ENCODE assay signal across 8 mouse cellular contexts in genomic region chr9:4795544-4796288, GRCm38 (mm10). TPM values are rescaled to one million over a fixed set of nuclear protein-coding genes. Genes with fewer than 3 reads are reported as not detected.
DNase-seq lines count a peak whose midpoint lies in the region; ATAC-seq and TF ChIP-seq lines count a peak whose summit lies in the region.
"Had no signal": no experiment of that assay in that cellular context is flagged by ENCODE, and none has a peak within 500 bp of the region (broad histone marks: within the 10 kb centered on the region; RNA-seq: fewer than 3 reads in every experiment).

Gene Gria4, minus strand, starts transcription at chr9:4796234.

- H3K4me2 ChIP-seq in hindbrain, embryonic 15.5 days = peak within 1 kb of the TSS; percentile 81
- H3K4me2 ChIP-seq in neural tube, embryonic 14.5 days (ENCODE audit: low read depth, low read length) = peak within 1 kb of the TSS; percentile 41

- under 1% methylated on average over 46 of the region's 46 CpGs for WGBS in hindbrain, embryonic 15.5 days
- WGBS in neural tube, embryonic 14.5 days = under 1% methylated on average over 46 of the region's 46 CpGs

- no peak within 1 kb of the TSS for H3K27ac ChIP-seq in ES-E14 (ENCODE audit: insufficient read depth, low read depth, low read length, poor library complexity, severe bottlenecking)
- no peak within 1 kb of the TSS for H3K27ac ChIP-seq in embryonic fibroblast, embryonic 13.5 days (ENCODE audit: insufficient read depth, low read length)
- peak within 1 kb of the TSS; percentile 99 for H3K27ac ChIP-seq in hindbrain, embryonic 15.5 days (replicated peaks)
- H3K27ac ChIP-seq in neural tube, embryonic 14.5 days (ENCODE audit: low read depth, low read length) = peak within 1 kb of the TSS; percentile 80

- intact Hi-C loops in left cerebral cortex, postnatal 14 days (cut with DNase I) = loop anchor here (10.0 kb wide), 1 partner anchor 261 kb away; no protein-coding TSS in a partner anchor

- no peaks in the 10 kb centered on the region for H3K36me3 ChIP-seq in ES-E14 (ENCODE audit: control insufficient read depth, insufficient read depth, low read length, poor library complexity, severe bottlenecking)
- no peaks in the 10 kb centered on the region for H3K36me3 ChIP-seq in hindbrain, embryonic 15.5 days
- no peaks in the 10 kb centered on the region for H3K36me3 ChIP-seq in neural tube, embryonic 14.5 days (ENCODE audit: control insufficient read depth, insufficient read depth, low read length)

- no peaks in the 10 kb centered on the region for H3K27me3 ChIP-seq in hindbrain, embryonic 15.5 days
- H3K27me3 ChIP-seq in neural tube, embryonic 14.5 days (ENCODE audit: control insufficient read depth, insufficient read depth, low read length) = no peaks in the 10 kb centered on the region

- H3K4me1 ChIP-seq in ES-E14 (ENCODE audit: control insufficient read depth in 2 of 2, insufficient read depth in 2 of 2, low read length in 2 of 2, poor library complexity in 1 of 2) = no peaks in the 10 kb centered on the region
- no peaks in the 10 kb centered on the region for H3K4me1 ChIP-seq in embryonic fibroblast, embryonic 13.5 days (ENCODE audit: control insufficient read depth, insufficient read depth, low read length)
- H3K4me1 ChIP-seq in hindbrain, embryonic 15.5 days (replicated peaks) = peaks cover 6% of the 10 kb centered on the region; the same call in 1 of the 2 replicates
- no peaks in the 10 kb centered on the region for H3K4me1 ChIP-seq in neural tube, embryonic 14.5 days (ENCODE audit: control insufficient read depth, insufficient read depth, low read length)

- in situ Hi-C loops in ES-E14 (cut with MboI; ENCODE audit: low sequenced_read_pairs in 2 of 2, unreplicated experiment in 2 of 2) = no loop called here

- H3K9me3 ChIP-seq in ES-E14 (ENCODE audit: control insufficient read depth, insufficient read depth, low read depth, low read length) = no peaks in the 10 kb centered on the region
- no peaks in the 10 kb centered on the region for H3K9me3 ChIP-seq in hindbrain, embryonic 15.5 days
- no peaks in the 10 kb centered on the region for H3K9me3 ChIP-seq in neural tube, embryonic 14.5 days (ENCODE audit: control insufficient read depth, low read length)

- H3K4me3 ChIP-seq in ES-E14 (ENCODE audit: insufficient read depth in 1 of 2, low read depth in 1 of 2, low read length in 2 of 2, poor library complexity in 1 of 2, severe bottlenecking in 1 of 2) = peak within 1 kb of the TSS; percentile 57 to 63
- peak within 1 kb of the TSS; percentile 48 for H3K4me3 ChIP-seq in embryonic fibroblast, embryonic 13.5 days (ENCODE audit: insufficient read depth, low read length)
- peak within 1 kb of the TSS; percentile 94 for H3K4me3 ChIP-seq in hindbrain, embryonic 15.5 days
- peak within 1 kb of the TSS; percentile 46 for H3K4me3 ChIP-seq in neural tube, embryonic 14.5 days (ENCODE audit: low read depth, low read length)

- no peak for TF ChIP-seq POLR2A in embryonic fibroblast, embryonic 13.5 days (IDR thresholded peaks at IDR 0.05; ENCODE audit: low read depth, low read length)

- no peak for TF ChIP-seq CTCF in embryonic fibroblast, embryonic 13.5 days (IDR thresholded peaks at IDR 0.05; ENCODE audit: borderline replicate concordance, insufficient read depth, low read length)

- peak; percentile 94 for ATAC-seq in hindbrain, embryonic 15.5 days (ENCODE audit: low FRiP score, low read depth)
- ATAC-seq in neural tube, embryonic 14.5 days (ENCODE audit: low read depth) = peak; percentile 97
- no peak for ATAC-seq in monocyte, adult 5-6 weeks (replicated peaks; ENCODE audit: insufficient number of reproducible peaks, low FRiP score, low TSS enrichment, poor library complexity, severe bottlenecking)

- H3K9ac ChIP-seq in ES-E14 (ENCODE audit: insufficient read depth, low read depth, low read length, poor library complexity, severe bottlenecking) = peak within 1 kb of the TSS; percentile 62
- peak within 1 kb of the TSS; percentile 95 for H3K9ac ChIP-seq in hindbrain, embryonic 15.5 days
- H3K9ac ChIP-seq in neural tube, embryonic 14.5 days (replicated peaks; ENCODE audit: low read depth, low read length) = peak within 1 kb of the TSS; percentile 61

- peak; percentile 54 for DNase-seq in ES-E14 (ENCODE audit: low read depth, low spot score)
- peak; percentile 10 for DNase-seq in adrenal gland, postnatal 25 days
- peak; percentile 78 to 84 for DNase-seq in left cerebral cortex, postnatal 14 days (ENCODE audit: low spot score in 2 of 2)

TF ChIP-seq in ES-E14, 5 proteins besides CTCF, POLR2A, EP300 and RAD21:
- TF ChIP-seq MAFK (IDR thresholded peaks at IDR 0.05; ENCODE audit: insufficient read depth, low read depth, low read length) (no peak), CHD2 (IDR thresholded peaks at IDR 0.05; ENCODE audit: low read depth, low read length) (no peak), ZNF384 (IDR thresholded peaks at IDR 0.05; ENCODE audit: low read depth, low read length) (no peak), HCFC1 (IDR thresholded peaks at IDR 0.05; ENCODE audit: borderline replicate concordance, insufficient read depth, low read length) (no peak), ZC3H11A (IDR thresholded peaks at IDR 0.05; ENCODE audit: borderline replicate concordance, low read depth, low read length) (no peak)

RNA-seq across cellular contexts. Expression of gene Gria4, which starts in this region (rescaled TPM):
- 1.5 and 1.6 TPM in 2 replicates for total RNA-seq in ES-E14 (2012; rRNA removed)
- total RNA-seq in adrenal gland, postnatal 25 days (2021) = 2.0 and 2.3 TPM in 2 replicates
- polyA plus RNA-seq in embryonic fibroblast, embryonic 13.5 days (2011; ENCODE audit: insufficient read length, low read depth, missing spikeins) = 0.12 TPM in 1 of 2 replicates, not detected in the other
- 33.6 and 39.4 TPM in 2 replicates for polyA plus RNA-seq in hindbrain, embryonic 15.5 days (2015; fragmentation: Nextera tagmentation; extraction: Ambion mirVana)
- 10 to 100 TPM; 94.6 to 97.0 TPM for total RNA-seq in left cerebral cortex, postnatal 14 days (2021)
- 49.6 and 72.8 TPM in 2 replicates for polyA plus RNA-seq in neural tube, embryonic 14.5 days (2014; fragmentation: Nextera tagmentation; extraction: Ambion mirVana)
- total RNA-seq in monocyte, adult 5-6 weeks (2017) = not detected in 3 replicates
- total RNA-seq: common myeloid progenitor, adult 5-6 weeks had no signal

Comparison
In these comparisons a context has a peak if more than half of its experiments do, and no peak if none do; other contexts are left out.
1. RNA of gene Gria4 (total RNA-seq): 94.6 to 97.0 TPM in left cerebral cortex, postnatal 14 days; 2.0 to 2.3 TPM in adrenal gland, postnatal 25 days, 1.5 to 1.6 TPM in ES-E14 and not detected in monocyte, adult 5-6 weeks; every median in the first group is over 10 times any median in the second.
2. RNA of gene Gria4 (polyA plus RNA-seq): 49.6 to 72.8 TPM in neural tube, embryonic 14.5 days and 33.6 to 39.4 TPM in hindbrain, embryonic 15.5 days; 0.12 TPM in embryonic fibroblast, embryonic 13.5 days; every median in the first group is over 10 times any median in the second.
3. DNase-seq: peak in every context shown above with its lines; median percentile 81 in left cerebral cortex, postnatal 14 days; 54 in ES-E14; 10 in adrenal gland, postnatal 25 days.
4. H3K27ac ChIP-seq: peak in hindbrain, embryonic 15.5 days (single experiment) and neural tube, embryonic 14.5 days (single experiment); none in ES-E14 (single experiment) and embryonic fibroblast, embryonic 13.5 days (single experiment).
5. Peak in every context shown above with its lines, with median percentiles within 50 percentile points of each other: H3K4me3 ChIP-seq and H3K9ac ChIP-seq.